Mouse (Mus musculus) stomach, embryonic 14.5 days (tissue): Measurements from ENCODE around the gene Grik4. TPM values are rescaled to one million over a fixed set of nuclear protein-coding genes. Genes with fewer than 3 reads are reported as not detected.

ENCODE experiments used
- ATAC-seq: fragments of 200-750 bp; cut with Nextera tagmentation; 2 replicates; pipeline ENCODE4 v1.8.0; 2017; ENCODE audit warnings: low read depth, moderate TSS enrichment; ENCODE audit not compliant: insufficient number of reproducible peaks, insufficient read depth, low FRiP score
- H3K27ac ChIP-seq: fragments of 300-500 bp; sonication (generic); 2 replicates; pipeline ENCODE4 v1.5.1; 2014; ENCODE audit warnings: mild to moderate bottlenecking, low read length, moderate library complexity, mixed read lengths
- H3K27me3 ChIP-seq: fragments of 300-500 bp; sonication (generic); 2 replicates; pipeline ENCODE4 v1.6.1; 2014; ENCODE audit warnings: low read length, control low read depth, mixed read lengths; ENCODE audit not compliant: control insufficient read depth, insufficient read depth
- H3K36me3 ChIP-seq: fragments of 300-500 bp; sonication (generic); 2 replicates; pipeline ENCODE4 v1.6.1; 2014; ENCODE audit warnings: mild to moderate bottlenecking, control low read depth, low read length, moderate library complexity, mixed read lengths; ENCODE audit not compliant: control insufficient read depth, insufficient read depth
- H3K4me1 ChIP-seq: fragments of 300-500 bp; sonication (generic); 2 replicates; pipeline ENCODE4 v1.6.1; 2014; ENCODE audit warnings: low read length, control low read depth, mixed read lengths; ENCODE audit not compliant: control insufficient read depth, insufficient read depth
- H3K4me2 ChIP-seq: fragments of 300-500 bp; sonication (generic); replicated peaks from 2 replicates; pipeline ENCODE4 v1.6.1; 2014; ENCODE audit warnings: low read depth, low read length, control low read depth
- H3K4me3 ChIP-seq: fragments of 300-500 bp; sonication (generic); 2 replicates; pipeline ENCODE4 v1.5.1; 2014; ENCODE audit warnings: low read depth, low read length, control low read depth
- H3K9ac ChIP-seq: fragments of 300-500 bp; sonication (generic); replicated peaks from 2 replicates; pipeline ENCODE4 v1.6.1; 2014; ENCODE audit warnings: low read depth, mild to moderate bottlenecking, control low read depth, low read length, moderate library complexity, mixed read lengths
- H3K9me3 ChIP-seq: fragments of 300-500 bp; sonication (generic); 2 replicates; pipeline ENCODE4 v1.6.1; 2016; ENCODE audit warnings: low read depth, low read length, control low read depth; ENCODE audit not compliant: control insufficient read depth
- WGBS: fragments of 180-500 bp; shearing (Covaris S2); extraction: QIAGEN DNeasy Blood & Tissue Kit; methylation state at CpG from one replicate; pipeline ENCODE4 v1.1.7; 2014; 5-methylcytosine and 5-hydroxymethylcytosine counted together
- polyA plus RNA-seq: library from polyadenylated mRNA; unstranded; fragments of >200 nt; fragmentation: Nextera tagmentation; extraction: Ambion mirVana; gene quantifications from 2 replicates; pipeline ENCODE4 v1.2.1, GENCODE M21; 2014

Grik4 gene
- polyA plus RNA-seq, 1 experiment from 2014 or later, result 1.4 TPM

DNA sequence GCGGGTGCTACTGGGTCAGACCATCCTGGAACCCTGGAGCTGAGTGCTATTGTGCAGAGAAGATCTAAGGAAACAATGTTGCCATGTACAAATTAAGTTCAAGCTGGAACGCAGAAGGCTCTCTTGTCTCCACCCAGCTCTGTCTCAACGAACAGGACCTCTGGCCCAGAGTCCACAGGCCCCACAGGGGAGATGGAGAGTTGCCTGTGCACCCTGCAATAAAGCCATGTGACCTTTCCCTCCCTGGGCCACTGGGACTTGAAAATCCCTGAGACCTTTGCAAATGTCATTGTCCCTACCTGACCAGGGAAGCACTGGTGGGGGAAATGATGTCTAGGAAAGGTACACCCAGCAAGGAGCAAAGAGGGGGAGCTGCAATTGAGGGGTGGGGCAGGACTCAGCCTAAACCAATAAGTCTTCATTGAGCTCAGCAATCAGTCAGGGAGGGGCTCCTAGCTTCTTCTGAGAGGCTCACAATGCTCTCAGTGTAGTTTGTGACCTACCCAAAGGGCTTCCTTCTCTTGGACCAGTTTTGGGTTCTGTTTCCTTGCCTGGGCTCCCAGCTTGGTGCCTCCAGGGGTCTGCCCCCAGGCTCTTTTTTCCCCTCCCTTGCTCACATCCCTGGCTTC is 187.2 kb downstream of the Grik4 start:
- Histone ChIP-seq H3K4me2 (no peak overlapping the region), H3K27me3 (no peaks in the 10 kb centered on the region), H3K4me3 (no peak overlapping the region), H3K9me3 (no peaks in the 10 kb centered on the region), H3K9ac (no peak overlapping the region), H3K4me1 (no peaks in the 10 kb centered on the region), H3K27ac (no peak overlapping the region), H3K36me3 (no peaks in the 10 kb centered on the region)
- 75% methylated on average over 3 of the region's 3 CpGs for WGBS
- ATAC-seq, result no peak

DNA sequence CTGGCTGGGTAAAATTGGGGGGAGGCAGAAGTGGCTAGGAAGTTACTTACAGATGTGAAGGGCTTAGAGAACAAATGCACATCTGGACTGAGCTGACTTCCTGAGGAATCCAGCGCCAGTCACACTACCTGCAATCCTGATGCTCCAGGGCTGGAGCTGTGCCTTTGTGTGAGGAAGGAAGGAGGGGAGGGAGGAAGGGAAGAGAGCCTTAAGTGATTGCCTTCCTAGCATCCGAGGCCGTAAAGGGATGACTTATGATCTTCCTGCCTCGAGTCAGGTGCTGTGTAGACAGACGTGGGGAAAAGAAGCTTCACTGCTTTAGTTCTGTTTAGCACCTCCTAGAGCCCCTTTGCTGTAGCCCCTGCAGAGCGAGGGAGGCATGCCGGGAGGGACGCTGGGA is 189.6 kb downstream of the Grik4 start:
- H3K9me3 ChIP-seq, result no peaks in the 10 kb centered on the region
- H3K9ac ChIP-seq, result no peak overlapping the region
- no peak overlapping the region for H3K4me2 ChIP-seq
- no peaks in the 10 kb centered on the region for H3K36me3 ChIP-seq
- H3K27ac ChIP-seq, result no peak overlapping the region
- H3K27me3 ChIP-seq, result no peaks in the 10 kb centered on the region
- no peak overlapping the region for H3K4me3 ChIP-seq
- no peak for ATAC-seq
- no peaks in the 10 kb centered on the region for H3K4me1 ChIP-seq
- 29% methylated on average over 8 of the region's 8 CpGs for WGBS

DNA sequence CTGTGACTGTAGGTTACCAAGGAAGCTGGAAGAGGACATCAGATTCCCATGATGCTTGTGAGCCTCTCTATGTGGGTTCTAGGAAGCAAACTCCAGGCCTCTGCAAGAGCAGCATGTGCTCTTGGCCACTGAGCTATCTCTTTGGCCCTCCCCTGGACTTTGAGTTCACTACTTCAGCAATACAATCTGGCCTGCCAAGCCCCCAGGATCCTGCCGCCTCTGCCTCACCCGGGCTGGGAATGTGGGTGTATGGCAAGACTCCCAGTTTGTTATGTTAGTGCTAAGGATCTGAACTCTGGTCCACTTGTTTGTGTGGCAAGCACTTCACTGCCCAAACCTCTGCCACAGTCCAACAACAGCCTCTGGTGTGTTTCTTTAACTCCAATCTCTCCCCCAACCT is 193.1 kb downstream of the Grik4 start:
- Histone ChIP-seq H3K27me3 (no peaks in the 10 kb centered on the region), H3K27ac (no peak overlapping the region), H3K36me3 (no peaks in the 10 kb centered on the region), H3K9ac (no peak overlapping the region), H3K9me3 (no peaks in the 10 kb centered on the region), H3K4me2 (no peak overlapping the region), H3K4me3 (no peak overlapping the region), H3K4me1 (no peaks in the 10 kb centered on the region)
- WGBS, result 66% methylated on average over 2 of the region's 2 CpGs
- ATAC-seq, result no peak

DNA sequence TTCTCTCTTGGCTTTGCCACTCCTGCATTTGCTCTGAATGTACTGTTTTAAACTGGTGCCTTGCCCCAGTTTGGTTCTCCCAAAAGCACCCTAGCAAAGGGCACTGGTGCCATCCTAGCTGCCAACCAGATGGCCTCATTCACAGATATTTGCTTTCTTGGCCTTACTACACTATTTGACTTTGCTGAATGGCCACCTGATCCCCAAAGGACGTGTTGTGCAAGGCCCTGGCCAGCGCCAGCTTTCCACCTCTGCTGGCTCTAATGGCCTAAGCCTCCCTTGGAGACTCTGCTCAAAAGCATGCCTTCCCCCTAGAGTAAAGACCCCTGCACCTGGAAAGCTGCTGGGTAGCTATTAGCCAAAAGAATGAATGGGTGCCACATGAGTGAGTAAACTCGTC is 194.1 kb downstream of the Grik4 start:
- no peak for ATAC-seq
- Histone ChIP-seq H3K9me3 (no peaks in the 10 kb centered on the region), H3K4me3 (no peak overlapping the region), H3K27ac (no peak overlapping the region), H3K36me3 (no peaks in the 10 kb centered on the region), H3K27me3 (no peaks in the 10 kb centered on the region), H3K4me1 (no peaks in the 10 kb centered on the region), H3K4me2 (no peak overlapping the region), H3K9ac (no peak overlapping the region)
- 69% methylated on average over 3 of the region's 3 CpGs for WGBS

DNA sequence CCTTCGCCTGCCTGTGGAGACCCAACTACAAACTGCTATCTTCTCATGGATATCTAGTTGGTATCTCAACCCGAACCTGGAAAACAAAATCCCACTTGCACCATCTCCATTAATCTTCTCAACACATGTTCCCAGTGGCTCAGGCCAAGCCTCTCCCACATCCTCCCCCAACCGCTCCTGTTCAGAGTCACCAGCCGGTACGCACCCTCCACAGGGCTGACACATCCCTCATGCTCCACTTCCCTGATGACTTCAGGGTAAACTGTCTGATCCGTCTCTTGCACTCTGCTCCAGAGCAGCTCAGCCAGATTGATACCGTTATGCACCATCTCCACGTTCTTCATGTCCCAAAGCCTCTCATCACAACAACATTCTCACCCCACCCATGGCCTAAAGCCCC is 198.3 kb downstream of the Grik4 start:
- H3K9ac ChIP-seq, result no peak overlapping the region
- no peak overlapping the region for H3K4me3 ChIP-seq
- no peak overlapping the region for H3K4me2 ChIP-seq
- no peaks in the 10 kb centered on the region for H3K4me1 ChIP-seq
- H3K27ac ChIP-seq, result no peak overlapping the region
- 45% methylated on average over 8 of the region's 8 CpGs for WGBS
- no peaks in the 10 kb centered on the region for H3K9me3 ChIP-seq
- H3K36me3 ChIP-seq, result no peaks in the 10 kb centered on the region
- no peaks in the 10 kb centered on the region for H3K27me3 ChIP-seq
- no peak for ATAC-seq

DNA sequence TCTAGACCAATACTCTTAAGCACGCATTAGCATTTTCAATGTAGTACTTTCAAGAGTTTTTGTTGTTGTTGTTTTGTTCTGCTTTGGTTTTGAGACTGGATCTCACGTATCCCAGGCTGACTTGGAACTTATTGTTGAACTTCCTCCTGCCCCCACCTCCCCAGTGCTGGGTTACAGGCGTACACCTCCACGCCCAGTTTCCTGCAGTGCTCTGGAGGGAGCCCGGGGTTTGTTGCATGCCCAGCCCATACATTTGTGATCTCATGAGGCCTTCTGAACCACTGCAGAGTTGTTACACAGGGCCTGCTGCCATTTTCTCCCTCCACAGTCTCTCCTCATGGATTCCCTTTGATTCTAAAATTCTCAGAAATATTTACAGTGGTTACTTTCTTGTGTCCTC is 201.9 kb downstream of the Grik4 start:
- H3K27me3 ChIP-seq, result no peaks in the 10 kb centered on the region
- no peak overlapping the region for H3K27ac ChIP-seq
- H3K4me2 ChIP-seq, result no peak overlapping the region
- 64% methylated on average over 5 of the region's 5 CpGs for WGBS
- no peaks in the 10 kb centered on the region for H3K9me3 ChIP-seq
- no peaks in the 10 kb centered on the region for H3K36me3 ChIP-seq
- ATAC-seq, result peak; percentile 63; the same call in 1 of the 2 replicates
- H3K9ac ChIP-seq, result no peak overlapping the region
- H3K4me1 ChIP-seq, result no peaks in the 10 kb centered on the region
- H3K4me3 ChIP-seq, result no peak overlapping the region

DNA sequence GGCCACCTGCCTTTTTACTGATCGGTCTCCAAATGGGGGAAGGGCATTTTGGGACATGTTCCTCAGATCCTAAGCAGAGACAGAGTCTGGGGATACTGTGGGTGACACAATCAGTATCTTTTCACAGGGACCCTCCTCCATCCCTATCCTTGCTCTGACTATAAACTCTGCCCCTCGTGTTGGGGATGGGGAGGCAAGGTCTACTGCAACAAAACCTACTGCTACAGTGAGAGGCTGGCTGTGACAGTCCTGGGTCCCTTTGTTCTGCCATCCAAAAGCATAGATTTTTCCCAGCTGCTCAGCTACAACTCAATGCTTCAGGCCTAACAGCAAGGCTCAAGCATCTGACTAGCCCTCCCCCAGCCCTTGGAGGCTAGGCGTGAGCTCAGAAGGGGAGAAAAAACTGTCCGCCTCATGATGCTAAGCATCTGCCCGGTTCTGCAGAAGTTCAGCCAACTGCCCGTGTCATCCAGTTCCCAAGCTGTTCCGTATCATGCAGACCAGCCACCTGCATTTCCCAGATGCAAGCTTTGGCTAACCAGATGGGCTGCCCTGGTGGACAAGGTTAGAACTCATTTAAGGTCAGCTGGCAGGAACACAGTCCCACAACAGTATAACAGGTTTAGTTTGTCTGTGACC is 207.5 kb downstream of the Grik4 start:
- no peak overlapping the region for H3K9ac ChIP-seq
- 0 out of 2 replicates have a peak, but pooled peaks cover 4% of the 10 kb centered on the region for H3K4me1 ChIP-seq
- H3K4me3 ChIP-seq, result no peak overlapping the region
- H3K4me2 ChIP-seq, result no peak overlapping the region
- peak; percentile 64; the same call in 1 of the 2 replicates for ATAC-seq
- whole genome bisulfite sequencing, result 37% methylated on average over 7 of the region's 7 CpGs
- H3K9me3 ChIP-seq, result no peaks in the 10 kb centered on the region
- no peaks in the 10 kb centered on the region for H3K36me3 ChIP-seq
- no peak overlapping the region for H3K27ac ChIP-seq
- no peaks in the 10 kb centered on the region for H3K27me3 ChIP-seq

DNA sequence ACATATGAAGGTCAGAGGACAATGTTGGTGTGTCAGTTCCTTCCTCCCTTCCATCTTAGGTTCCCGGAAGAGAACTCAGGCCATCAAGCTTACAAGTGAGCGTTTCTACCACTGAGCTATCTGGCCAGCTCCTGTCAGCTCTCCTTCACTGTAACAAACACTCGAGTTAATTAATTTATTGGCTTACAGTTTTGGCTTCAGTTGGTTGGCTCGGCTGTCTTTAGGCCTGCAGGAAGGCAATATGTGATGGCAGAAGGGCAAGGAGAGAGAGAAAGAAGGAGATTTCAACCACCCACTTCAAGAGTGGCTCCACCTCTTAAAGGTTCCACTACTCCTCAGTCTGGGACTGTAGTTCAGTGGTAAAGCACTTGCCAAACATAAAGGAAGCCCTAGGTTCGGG is 209.2 kb downstream of the Grik4 start:
- no peak for ATAC-seq
- no peaks in the 10 kb centered on the region for H3K9me3 ChIP-seq
- H3K27ac ChIP-seq, result no peak overlapping the region
- H3K9ac ChIP-seq, result no peak overlapping the region
- no peak overlapping the region for H3K4me2 ChIP-seq
- no peaks in the 10 kb centered on the region for H3K36me3 ChIP-seq
- no peak overlapping the region for H3K4me3 ChIP-seq
- WGBS, result 74% methylated on average over 5 of the region's 5 CpGs
- H3K4me1 ChIP-seq, result 0 out of 2 replicates have a peak, but pooled peaks cover 4% of the 10 kb centered on the region
- no peaks in the 10 kb centered on the region for H3K27me3 ChIP-seq
